Mouse (Mus musculus) limb, embryonic 15.5 days (tissue): ENCODE measurements at regions not wholly inside any gene's neighbourhood (a gene's known extent, or its start where the extent isn't known, plus 50 kb on each side); places are given as distances from the start of the nearest gene placed in this dataset.
A peak's percentile ranks its signal among the peaks of the same experiment; 100 is the strongest.
"Not testable (repeated sequence)": the region's sequence is repeated elsewhere in the genome, so short reads cannot be mapped to it uniquely, and the experiment has no call there.

Experiments
- ATAC-seq: fragments of 200-750 bp; cut with Nextera tagmentation; 2 replicates; pipeline ENCODE4 v1.8.0; 2017; ENCODE audit warnings: low read depth, moderate TSS enrichment; ENCODE audit not compliant: insufficient number of reproducible peaks, low FRiP score, low TSS enrichment
- H3K27ac ChIP-seq: fragments of 300-500 bp; sonication (generic); 2 replicates; pipeline ENCODE4 v1.5.1; 2015; ENCODE audit warnings: moderate library complexity, mild to moderate bottlenecking, inconsistent platforms
- H3K27me3 ChIP-seq: fragments of 300-500 bp; sonication (generic); 2 replicates; pipeline ENCODE4 v1.6.1; 2015; ENCODE audit warnings: inconsistent platforms
- H3K36me3 ChIP-seq: fragments of 300-500 bp; sonication (generic); 2 replicates; pipeline ENCODE4 v1.6.1; 2015; ENCODE audit warnings: inconsistent platforms
- H3K4me1 ChIP-seq: fragments of 300-500 bp; sonication (generic); 2 replicates; pipeline ENCODE4 v1.6.1; 2015; ENCODE audit warnings: inconsistent platforms
- H3K4me2 ChIP-seq: fragments of 300-500 bp; sonication (generic); 2 replicates; pipeline ENCODE4 v1.6.1; 2015; ENCODE audit warnings: mild to moderate bottlenecking, inconsistent platforms
- H3K4me3 ChIP-seq: fragments of 300-500 bp; sonication (generic); 2 replicates; pipeline ENCODE4 v1.5.1; 2015; ENCODE audit warnings: mild to moderate bottlenecking, inconsistent platforms
- H3K9ac ChIP-seq: fragments of 300-500 bp; sonication (generic); 2 replicates; pipeline ENCODE4 v1.6.1; 2015; ENCODE audit warnings: inconsistent platforms
- H3K9me3 ChIP-seq: fragments of 300-500 bp; sonication (generic); 2 replicates; pipeline ENCODE4 v1.6.1; 2016; ENCODE audit warnings: inconsistent platforms
- WGBS: fragments of 180-500 bp; shearing (Covaris S2); methylation state at CpG from one replicate; pipeline ENCODE4 v1.1.7; 2015; 5-methylcytosine and 5-hydroxymethylcytosine counted together

- WGBS = 70% methylated on average over 6 of the region's 6 CpGs
- Histone ChIP-seq H3K4me1 (no peaks in the 10 kb centered on the region), H3K4me2 (no peak overlapping the region), H3K4me3 (no peak overlapping the region), H3K9ac (no peak overlapping the region), H3K9me3 (no peaks in the 10 kb centered on the region), H3K36me3 (no peaks in the 10 kb centered on the region), H3K27me3 (no peaks in the 10 kb centered on the region), H3K27ac (no peak overlapping the region)
- no peak for ATAC-seq
Measured at GRCm38 (mm10) chr15:8824861-8825260, 114.3 kb upstream of the Slc1a3 start.

- not testable (repeated sequence) for H3K9ac ChIP-seq, H3K36me3 ChIP-seq, H3K27ac ChIP-seq, H3K9me3 ChIP-seq, ATAC-seq, H3K27me3 ChIP-seq, H3K4me2 ChIP-seq, H3K4me3 ChIP-seq, H3K4me1 ChIP-seq
- WGBS = 92% methylated on average over 3 of the region's 8 CpGs
Measured at GRCm38 (mm10) chr15:8822795-8823194, 112.2 kb upstream of the Slc1a3 start.

- no peak overlapping the region for H3K9ac ChIP-seq
- peaks cover 8% of the 10 kb centered on the region; the same call in 1 of the 2 replicates for H3K4me1 ChIP-seq
- H3K27me3 ChIP-seq = no peaks in the 10 kb centered on the region
- H3K9me3 ChIP-seq = no peaks in the 10 kb centered on the region
- H3K4me3 ChIP-seq = no peak overlapping the region
- H3K27ac ChIP-seq = no peak overlapping the region
- no peaks in the 10 kb centered on the region for H3K36me3 ChIP-seq
- WGBS = 73% methylated on average over 8 of the region's 8 CpGs
- H3K4me2 ChIP-seq = no peak overlapping the region
- ATAC-seq = no peak
Measured at GRCm38 (mm10) chr15:8817542-8817941, 107.0 kb upstream of the Slc1a3 start.

- Histone ChIP-seq H3K4me3 (no peak overlapping the region), H3K9me3 (no peaks in the 10 kb centered on the region), H3K27me3 (no peaks in the 10 kb centered on the region), H3K4me1 (peaks cover 8% of the 10 kb centered on the region; the same call in 1 of the 2 replicates), H3K9ac (no peak overlapping the region), H3K4me2 (no peak overlapping the region), H3K27ac (peak overlapping the region; percentile 43; the same call in 1 of the 2 replicates), H3K36me3 (no peaks in the 10 kb centered on the region)
- WGBS = 47% methylated on average over 10 of the region's 10 CpGs
- 0 out of 2 replicates have a peak, but pooled peaks have one; percentile 24 for ATAC-seq
Measured at GRCm38 (mm10) chr15:8816501-8817368, 106.2 kb upstream of the Slc1a3 start.

GRCm38 (mm10) chr15:8815958-8816357, 105.4 kb upstream of the Slc1a3 start:
- Histone ChIP-seq H3K9ac (no peak overlapping the region), H3K4me3 (no peak overlapping the region), H3K27ac (no peak overlapping the region), H3K4me1 (peaks cover 8% of the 10 kb centered on the region; the same call in 1 of the 2 replicates), H3K4me2 (no peak overlapping the region), H3K27me3 (no peaks in the 10 kb centered on the region), H3K9me3 (no peaks in the 10 kb centered on the region), H3K36me3 (no peaks in the 10 kb centered on the region)
- WGBS = 70% methylated on average over 2 of the region's 2 CpGs
- ATAC-seq = no peak

GRCm38 (mm10) chr15:8815277-8815676, 104.7 kb upstream of the Slc1a3 start:
- no peak overlapping the region for H3K9ac ChIP-seq
- 75% methylated on average over 6 of the region's 6 CpGs for WGBS
- no peak for ATAC-seq
- H3K27ac ChIP-seq = no peak overlapping the region
- no peak overlapping the region for H3K4me3 ChIP-seq
- H3K9me3 ChIP-seq = no peaks in the 10 kb centered on the region
- H3K27me3 ChIP-seq = no peaks in the 10 kb centered on the region
- peaks cover 8% of the 10 kb centered on the region; the same call in 1 of the 2 replicates for H3K4me1 ChIP-seq
- no peaks in the 10 kb centered on the region for H3K36me3 ChIP-seq
- no peak overlapping the region for H3K4me2 ChIP-seq

- no peak overlapping the region for H3K27ac ChIP-seq
- WGBS = 26% methylated on average over 8 of the region's 8 CpGs
- ATAC-seq = 0 out of 2 replicates have a peak, but pooled peaks have one; percentile 58
- no peaks in the 10 kb centered on the region for H3K4me1 ChIP-seq
- no peaks in the 10 kb centered on the region for H3K27me3 ChIP-seq
- H3K4me3 ChIP-seq = no peak overlapping the region
- no peak overlapping the region for H3K9ac ChIP-seq
- H3K9me3 ChIP-seq = no peaks in the 10 kb centered on the region
- no peak overlapping the region for H3K4me2 ChIP-seq
- no peaks in the 10 kb centered on the region for H3K36me3 ChIP-seq
Measured at GRCm38 (mm10) chr15:8806354-8806753, 95.8 kb upstream of the Slc1a3 start.

- H3K4me2 ChIP-seq, H3K4me3 ChIP-seq, H3K9ac ChIP-seq, H3K9me3 ChIP-seq, H3K4me1 ChIP-seq, H3K27me3 ChIP-seq, ATAC-seq, H3K27ac ChIP-seq, H3K36me3 ChIP-seq: not testable (repeated sequence)
- 96% methylated on average over 5 of the region's 5 CpGs for WGBS
Measured at GRCm38 (mm10) chr15:8805565-8805964, 95.0 kb upstream of the Slc1a3 start.

- Histone ChIP-seq H3K4me1 (no peaks in the 10 kb centered on the region), H3K27ac (no peak overlapping the region), H3K4me3 (no peak overlapping the region), H3K4me2 (no peak overlapping the region), H3K9ac (no peak overlapping the region), H3K36me3 (no peaks in the 10 kb centered on the region), H3K9me3 (no peaks in the 10 kb centered on the region), H3K27me3 (no peaks in the 10 kb centered on the region)
- WGBS = 44% methylated on average over 7 of the region's 7 CpGs
- ATAC-seq = no peak
Measured at GRCm38 (mm10) chr15:8802058-8802457, 91.5 kb upstream of the Slc1a3 start.

GRCm38 (mm10) chr15:8797015-8797414, 86.5 kb upstream of the Slc1a3 start:
- Histone ChIP-seq H3K9ac (no peak overlapping the region), H3K4me1 (no peaks in the 10 kb centered on the region), H3K27me3 (no peaks in the 10 kb centered on the region), H3K9me3 (no peaks in the 10 kb centered on the region), H3K27ac (no peak overlapping the region), H3K36me3 (no peaks in the 10 kb centered on the region), H3K4me2 (no peak overlapping the region), H3K4me3 (no peak overlapping the region)
- no peak for ATAC-seq
- WGBS = 75% methylated on average over 1 of the region's 1 CpGs

- H3K9ac ChIP-seq = no peak overlapping the region
- no peak overlapping the region for H3K4me3 ChIP-seq
- H3K9me3 ChIP-seq = no peaks in the 10 kb centered on the region
- H3K27ac ChIP-seq = no peak overlapping the region
- no peaks in the 10 kb centered on the region for H3K36me3 ChIP-seq
- WGBS = 75% methylated on average over 2 of the region's 2 CpGs
- no peak overlapping the region for H3K4me2 ChIP-seq
- ATAC-seq = no peak
- H3K4me1 ChIP-seq = no peaks in the 10 kb centered on the region
- no peaks in the 10 kb centered on the region for H3K27me3 ChIP-seq
Measured at GRCm38 (mm10) chr15:8792106-8792505, 81.5 kb upstream of the Slc1a3 start.

GRCm38 (mm10) chr15:8789924-8790323, 79.4 kb upstream of the Slc1a3 start:
- H3K27me3 ChIP-seq = no peaks in the 10 kb centered on the region
- H3K4me3 ChIP-seq = no peak overlapping the region
- H3K9ac ChIP-seq = no peak overlapping the region
- 0 out of 2 replicates have a peak, but pooled peaks cover 3% of the 10 kb centered on the region for H3K4me1 ChIP-seq
- H3K36me3 ChIP-seq = no peaks in the 10 kb centered on the region
- H3K27ac ChIP-seq = no peak overlapping the region
- ATAC-seq = no peak
- H3K9me3 ChIP-seq = no peaks in the 10 kb centered on the region
- H3K4me2 ChIP-seq = no peak overlapping the region
